Mouse (Mus musculus) stomach, embryonic 15.5 days (tissue): ENCODE data around the gene Gramd2. TPM values are rescaled to one million over a fixed set of nuclear protein-coding genes. Genes with fewer than 3 reads are reported as not detected.

ENCODE experiments used
- ATAC-seq: fragments of 200-750 bp; cut with Nextera tagmentation; 2 replicates; pipeline ENCODE4 v1.8.0; 2017; ENCODE audit warnings: low read depth, moderate number of reproducible peaks, moderate TSS enrichment; ENCODE audit not compliant: insufficient read depth, low FRiP score
- H3K27ac ChIP-seq: fragments of 300-500 bp; sonication (generic); 2 replicates; pipeline ENCODE4 v1.5.1; 2015; ENCODE audit warnings: mild to moderate bottlenecking, inconsistent platforms
- H3K27me3 ChIP-seq: fragments of 300-500 bp; sonication (generic); replicated peaks from 2 replicates; pipeline ENCODE4 v1.6.1; 2015; ENCODE audit warnings: inconsistent platforms
- H3K36me3 ChIP-seq: fragments of 300-500 bp; sonication (generic); 2 replicates; pipeline ENCODE4 v1.6.1; 2015; ENCODE audit warnings: inconsistent platforms
- H3K4me1 ChIP-seq: fragments of 300-500 bp; sonication (generic); 2 replicates; pipeline ENCODE4 v1.6.1; 2015; ENCODE audit warnings: inconsistent platforms
- H3K4me2 ChIP-seq: fragments of 300-500 bp; sonication (generic); 2 replicates; pipeline ENCODE4 v1.6.1; 2015; ENCODE audit warnings: mild to moderate bottlenecking, inconsistent platforms
- H3K4me3 ChIP-seq: fragments of 300-500 bp; sonication (generic); replicated peaks from 2 replicates; pipeline ENCODE4 v1.5.1; 2015; ENCODE audit warnings: inconsistent platforms
- H3K9ac ChIP-seq: fragments of 300-500 bp; sonication (generic); 2 replicates; pipeline ENCODE4 v1.6.1; 2015; ENCODE audit warnings: inconsistent platforms
- H3K9me3 ChIP-seq: fragments of 300-500 bp; sonication (generic); 2 replicates; pipeline ENCODE4 v1.6.1; 2016; ENCODE audit warnings: inconsistent platforms
- whole genome bisulfite sequencing: fragments of 180-500 bp; shearing (Covaris S2); methylation state at CpG from one replicate; pipeline ENCODE4 v1.1.7; 2015; 5-methylcytosine and 5-hydroxymethylcytosine counted together
- polyA plus RNA-seq: library from polyadenylated mRNA; unstranded; fragments of >200 nt; fragmentation: Nextera tagmentation; extraction: Ambion mirVana; gene quantifications from 2 replicates; pipeline ENCODE4 v1.2.1, GENCODE M21; 2015

The Gramd2 gene
- polyA plus RNA-seq, 1 experiment from 2014 or later = 1.5 TPM

DNA sequence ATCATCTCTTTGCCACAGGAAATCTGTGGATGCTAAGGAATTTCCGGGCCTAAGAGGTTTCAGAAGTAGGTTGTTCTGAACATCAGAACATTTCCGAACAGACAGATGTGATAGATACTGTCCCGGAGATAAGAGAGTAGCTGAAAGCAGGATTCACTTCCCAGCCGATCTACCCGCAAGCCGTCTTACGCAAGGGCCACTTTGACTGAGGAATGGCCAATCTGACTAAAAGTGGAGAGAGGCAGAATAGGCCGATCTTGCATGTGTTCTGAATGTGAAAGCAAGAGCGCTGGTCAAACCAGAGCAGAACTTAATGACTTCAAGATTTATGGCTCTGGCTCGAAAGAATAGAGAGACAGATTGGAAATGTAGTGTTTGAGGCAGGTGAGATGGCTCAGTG, 45.6 kb downstream of the Gramd2 start:
- WGBS = 72% methylated on average over 10 of the region's 10 CpGs
- H3K27me3 ChIP-seq = no peaks in the 10 kb centered on the region
- no peak overlapping the region for H3K9ac ChIP-seq
- H3K4me1 ChIP-seq = peaks cover 10% of the 10 kb centered on the region
- H3K4me2 ChIP-seq = no peak overlapping the region
- no peaks in the 10 kb centered on the region for H3K36me3 ChIP-seq
- H3K27ac ChIP-seq = no peak overlapping the region
- no peaks in the 10 kb centered on the region for H3K9me3 ChIP-seq
- H3K4me3 ChIP-seq = no peak overlapping the region
- ATAC-seq = no peak

DNA sequence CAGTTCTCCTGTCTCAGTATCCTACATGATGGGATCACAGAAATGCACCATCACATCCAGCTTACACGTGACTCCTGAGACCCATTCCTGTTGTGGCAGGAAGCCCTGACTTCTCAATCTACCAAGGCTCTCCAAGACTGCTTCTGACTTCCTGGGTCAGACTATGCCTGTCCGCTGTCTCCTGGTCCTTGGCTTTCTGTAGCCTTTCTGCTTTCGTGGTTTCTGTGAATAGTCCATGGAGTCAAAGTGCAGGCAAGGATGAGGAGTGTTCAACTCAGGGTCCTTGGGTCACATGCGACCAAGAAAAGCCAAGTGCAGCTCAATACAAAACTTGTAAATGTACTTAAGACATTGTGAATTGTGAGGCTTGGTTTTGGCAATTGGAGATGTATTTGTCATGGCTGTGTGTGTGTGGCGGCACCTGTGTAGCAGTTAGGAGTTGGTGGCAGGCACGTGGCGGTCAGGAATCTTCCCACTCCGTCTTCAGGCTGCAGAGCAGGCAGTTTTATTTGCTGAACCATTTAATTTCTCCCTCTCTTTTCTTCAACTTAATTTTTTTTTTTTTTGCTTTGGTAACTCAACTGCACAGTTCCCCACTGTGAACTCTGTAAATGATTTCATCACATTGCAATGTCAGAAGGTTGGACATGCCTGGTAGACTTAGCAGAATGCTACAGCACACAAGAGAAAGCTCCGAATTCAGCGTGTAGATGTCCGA, 47.8 kb downstream of the Gramd2 start:
- Histone ChIP-seq H3K9ac (no peak overlapping the region), H3K4me3 (no peak overlapping the region), H3K4me2 (no peak overlapping the region), H3K27me3 (no peaks in the 10 kb centered on the region), H3K36me3 (no peaks in the 10 kb centered on the region), H3K27ac (no peak overlapping the region), H3K4me1 (peaks cover 10% of the 10 kb centered on the region), H3K9me3 (no peaks in the 10 kb centered on the region)
- no peak for ATAC-seq
- WGBS = 79% methylated on average over 11 of the region's 11 CpGs

DNA sequence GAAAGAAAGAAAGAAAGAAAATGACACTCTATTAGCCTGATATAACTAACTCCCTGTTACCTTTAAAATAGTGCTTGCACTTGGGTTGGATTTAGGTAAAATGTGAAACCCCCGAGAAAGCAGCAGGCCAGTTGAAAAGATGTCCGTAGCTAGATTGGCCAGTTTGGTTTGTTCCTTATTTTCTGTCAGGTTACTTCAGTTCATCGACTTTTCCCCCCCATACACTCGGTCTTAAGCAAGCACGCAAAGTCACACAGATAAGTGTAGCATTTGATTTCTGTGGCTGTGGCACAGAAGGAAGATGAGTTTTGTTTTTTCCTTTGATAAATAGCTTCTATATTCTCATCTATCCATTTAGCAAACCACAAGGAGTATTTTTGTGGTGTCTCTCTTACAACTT, 51.2 kb downstream of the Gramd2 start:
- H3K27me3 ChIP-seq = no peaks in the 10 kb centered on the region

DNA sequence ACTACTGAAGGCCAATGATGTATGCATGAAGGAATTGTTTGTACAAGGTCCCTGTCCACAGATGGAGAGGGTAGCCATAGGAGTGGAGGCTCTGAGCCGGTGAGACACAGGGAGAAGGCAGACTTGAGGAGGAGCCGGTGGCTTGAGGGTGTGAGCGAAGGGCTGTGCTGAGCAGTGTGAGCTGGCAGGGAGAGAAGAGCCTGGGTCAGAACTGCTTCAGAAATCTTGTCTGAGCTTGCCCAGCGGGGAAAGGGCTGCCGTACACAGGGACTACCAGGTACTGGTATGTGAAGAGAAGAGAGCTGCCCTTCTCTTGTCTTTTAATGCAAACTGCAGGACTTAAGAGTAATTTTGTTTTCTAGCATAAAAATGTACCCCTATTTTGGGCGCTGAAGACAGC, 53.1 kb downstream of the Gramd2 start:
- no peak overlapping the region for H3K9ac ChIP-seq
- no peaks in the 10 kb centered on the region for H3K36me3 ChIP-seq
- peak overlapping the region; percentile 41; the same call in 1 of the 2 replicates for H3K27ac ChIP-seq
- H3K27me3 ChIP-seq = no peaks in the 10 kb centered on the region
- no peaks in the 10 kb centered on the region for H3K9me3 ChIP-seq
- WGBS = 59% methylated on average over 6 of the region's 6 CpGs
- ATAC-seq = no peak
- no peak overlapping the region for H3K4me3 ChIP-seq
- no peaks in the 10 kb centered on the region for H3K4me1 ChIP-seq
- no peak overlapping the region for H3K4me2 ChIP-seq

More for the DNA sequence above, 51.2 kb downstream of the Gramd2 start:
- no peaks in the 10 kb centered on the region for H3K9me3 ChIP-seq
- H3K4me2 ChIP-seq = no peak overlapping the region
- H3K27ac ChIP-seq = no peak overlapping the region
- H3K4me3 ChIP-seq = no peak overlapping the region
- H3K36me3 ChIP-seq = no peaks in the 10 kb centered on the region
- H3K9ac ChIP-seq = no peak overlapping the region
- no peak for ATAC-seq
- 88% methylated on average over 5 of the region's 5 CpGs for WGBS
- H3K4me1 ChIP-seq = no peaks in the 10 kb centered on the region

DNA sequence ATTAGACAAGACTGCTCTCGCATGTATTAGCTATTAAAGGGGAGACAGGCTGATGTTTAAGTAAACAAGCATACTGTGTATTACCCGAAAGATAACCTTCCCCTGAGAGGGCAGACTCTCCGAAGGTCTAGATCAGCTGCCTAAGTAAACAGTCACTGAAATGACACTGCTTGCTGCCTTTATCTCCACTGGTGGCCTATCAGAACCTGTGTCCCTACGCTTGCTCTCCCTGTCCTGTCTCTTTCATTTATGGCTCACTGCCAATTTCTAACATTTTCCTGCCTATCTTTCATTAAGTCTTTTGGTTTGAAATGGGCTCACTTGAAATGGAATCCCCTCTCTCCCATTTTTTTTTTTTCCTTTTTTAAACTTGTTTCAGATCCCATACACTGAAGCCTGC, 55.5 kb downstream of the Gramd2 start:
- H3K4me3 ChIP-seq = no peak overlapping the region
- no peaks in the 10 kb centered on the region for H3K36me3 ChIP-seq
- H3K27me3 ChIP-seq = no peaks in the 10 kb centered on the region
- H3K9ac ChIP-seq = no peak overlapping the region
- no peaks in the 10 kb centered on the region for H3K4me1 ChIP-seq
- no peaks in the 10 kb centered on the region for H3K9me3 ChIP-seq
- 30% methylated on average over 4 of the region's 4 CpGs for WGBS
- no peak overlapping the region for H3K4me2 ChIP-seq
- no peak overlapping the region for H3K27ac ChIP-seq
- no peak for ATAC-seq

DNA sequence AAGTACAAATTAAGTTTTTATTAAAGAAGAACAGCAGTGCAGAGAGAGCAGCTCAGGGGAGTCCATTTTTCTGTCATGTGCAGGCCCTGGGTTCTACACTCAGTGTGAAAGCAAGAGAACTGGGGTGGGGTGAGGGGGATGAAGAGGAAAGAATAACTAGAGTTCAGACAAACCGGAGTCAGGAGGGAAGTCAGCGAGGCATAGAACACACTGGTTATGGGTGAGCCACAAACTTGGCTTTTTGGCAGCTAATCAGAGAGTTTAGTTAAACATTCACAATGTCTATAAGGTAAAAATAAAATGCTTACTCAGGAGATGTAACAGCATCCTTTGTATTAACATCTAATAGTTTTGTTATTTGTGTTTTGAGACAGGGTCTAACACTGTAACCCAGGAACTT, 60.6 kb downstream of the Gramd2 start:
- no peak overlapping the region for H3K9ac ChIP-seq
- H3K4me3 ChIP-seq = no peak overlapping the region
- 68% methylated on average over 2 of the region's 2 CpGs for WGBS
- no peaks in the 10 kb centered on the region for H3K27me3 ChIP-seq
- H3K9me3 ChIP-seq = no peaks in the 10 kb centered on the region
- H3K4me2 ChIP-seq = no peak overlapping the region
- no peak overlapping the region for H3K27ac ChIP-seq
- no peaks in the 10 kb centered on the region for H3K4me1 ChIP-seq
- no peak for ATAC-seq
- no peaks in the 10 kb centered on the region for H3K36me3 ChIP-seq

DNA sequence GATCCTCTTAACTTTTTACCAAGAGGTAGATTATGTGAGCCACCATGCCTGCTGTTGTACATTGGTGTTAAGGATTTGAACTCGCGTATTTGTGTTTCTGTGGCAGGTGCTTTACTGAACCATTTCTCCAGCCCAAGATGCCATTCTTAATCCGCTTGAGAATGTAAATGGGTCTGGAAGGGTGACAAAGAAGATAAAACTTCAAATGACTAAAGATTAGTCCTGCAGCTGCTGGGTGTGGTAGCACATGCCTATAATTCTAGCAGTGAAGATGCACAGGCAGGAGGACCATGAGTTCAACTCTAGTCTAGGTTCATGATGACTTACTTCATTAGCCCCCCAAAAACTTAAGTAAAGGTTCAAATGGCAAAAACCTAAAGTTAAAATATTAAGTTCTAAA, 64.0 kb downstream of the Gramd2 start:
- no peak overlapping the region for H3K4me3 ChIP-seq
- H3K36me3 ChIP-seq = no peaks in the 10 kb centered on the region
- 0 out of 2 replicates have a peak, but pooled peaks cover 2% of the 10 kb centered on the region for H3K4me1 ChIP-seq
- WGBS = 91% methylated on average over 3 of the region's 3 CpGs
- H3K27ac ChIP-seq = no peak overlapping the region
- no peaks in the 10 kb centered on the region for H3K9me3 ChIP-seq
- H3K27me3 ChIP-seq = no peaks in the 10 kb centered on the region
- H3K4me2 ChIP-seq = no peak overlapping the region
- no peak overlapping the region for H3K9ac ChIP-seq
- ATAC-seq = no peak

DNA sequence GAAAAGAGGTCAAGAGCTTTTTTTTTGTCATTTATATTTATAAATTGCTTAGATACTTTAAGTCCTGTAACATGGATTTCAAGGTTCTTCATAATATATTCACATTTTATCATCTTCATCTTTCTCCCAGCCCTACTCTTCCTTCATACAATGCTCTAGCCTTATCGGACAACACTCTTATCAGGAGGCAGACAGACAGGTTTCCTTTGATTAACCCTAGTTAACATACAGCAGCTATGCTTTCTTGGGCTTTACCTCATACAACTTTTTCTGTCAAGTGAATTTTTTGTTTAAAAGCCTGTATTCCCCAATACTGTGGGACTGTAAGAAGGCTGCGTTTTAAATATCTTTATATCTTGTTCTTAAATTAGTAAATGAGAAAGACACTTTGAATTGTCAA, 68.4 kb downstream of the Gramd2 start:
- no peak overlapping the region for H3K9ac ChIP-seq
- WGBS = 79% methylated on average over 2 of the region's 2 CpGs
- no peak overlapping the region for H3K4me3 ChIP-seq
- no peaks in the 10 kb centered on the region for H3K9me3 ChIP-seq
- H3K36me3 ChIP-seq = no peaks in the 10 kb centered on the region
- ATAC-seq = no peak
- no peak overlapping the region for H3K4me2 ChIP-seq
- H3K27me3 ChIP-seq = no peaks in the 10 kb centered on the region
- H3K4me1 ChIP-seq = 0 out of 2 replicates have a peak, but pooled peaks cover 9% of the 10 kb centered on the region
- H3K27ac ChIP-seq = no peak overlapping the region

DNA sequence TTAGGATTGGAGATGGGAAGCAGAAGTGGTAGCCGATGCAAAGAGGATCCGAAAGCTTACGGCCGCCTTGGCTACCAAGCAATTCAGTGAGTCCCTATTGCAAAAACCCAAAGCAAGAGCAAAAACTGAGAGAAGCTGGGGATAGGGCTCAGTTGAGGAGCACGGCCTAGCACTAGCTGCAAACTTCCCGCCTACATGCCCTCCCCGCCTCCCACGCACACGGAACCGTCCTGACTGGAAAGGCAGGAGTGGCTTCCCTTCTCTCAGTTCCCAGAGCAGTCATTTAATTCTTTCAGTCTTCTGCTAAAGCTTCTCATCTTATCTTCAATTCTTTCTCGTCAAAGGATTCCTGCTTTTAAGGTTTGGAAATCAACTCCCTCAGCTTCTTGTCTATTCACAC, 69.0 kb downstream of the Gramd2 start:
- Histone ChIP-seq H3K4me2 (peak overlapping the region; percentile 67; the same call in 1 of the 2 replicates), H3K4me3 (no peak overlapping the region), H3K9ac (no peak overlapping the region), H3K27me3 (no peaks in the 10 kb centered on the region), H3K9me3 (no peaks in the 10 kb centered on the region), H3K36me3 (no peaks in the 10 kb centered on the region), H3K4me1 (0 out of 2 replicates have a peak, but pooled peaks cover 9% of the 10 kb centered on the region), H3K27ac (0 out of 2 replicates have a peak overlapping the region, but pooled peaks have one; percentile 21)
- ATAC-seq = no peak
- WGBS = 79% methylated on average over 11 of the region's 11 CpGs

DNA sequence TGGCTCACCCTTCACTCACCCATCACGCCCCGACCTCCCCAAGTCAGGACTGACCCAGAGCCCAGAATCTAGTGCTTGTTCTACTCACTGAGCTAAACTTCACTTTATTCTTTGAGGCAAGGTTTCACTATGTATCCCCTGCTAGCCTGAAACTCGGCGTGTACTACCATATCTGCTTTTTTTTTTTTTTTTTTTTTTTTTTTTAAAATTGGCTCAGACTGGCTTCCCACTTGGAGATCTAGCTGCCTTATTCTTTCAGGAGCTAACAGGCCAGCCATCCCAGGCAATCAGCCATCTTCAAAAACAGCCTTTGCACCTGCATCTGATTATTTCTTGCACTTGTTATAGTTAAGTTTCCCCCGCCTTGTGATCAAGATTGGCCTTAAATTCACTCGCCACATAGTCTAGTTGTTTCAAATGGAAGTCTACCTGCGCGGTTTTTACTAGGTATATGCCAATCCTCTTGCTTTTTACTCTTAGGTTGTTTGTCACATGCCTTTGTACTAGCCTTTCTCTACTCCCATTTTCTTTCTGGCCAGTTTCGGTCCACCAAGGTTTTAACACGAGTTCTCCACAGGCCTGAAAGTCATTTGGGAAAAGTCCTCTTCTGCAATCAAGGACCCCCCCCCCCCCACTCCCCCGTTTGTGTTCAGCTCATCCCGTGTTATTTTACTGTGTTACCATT, 69.8 kb downstream of the Gramd2 start:
- 35% methylated on average over 12 of the region's 12 CpGs for WGBS
- ATAC-seq = no peak
- Histone ChIP-seq H3K4me1 (0 out of 2 replicates have a peak, but pooled peaks cover 9% of the 10 kb centered on the region), H3K9me3 (no peaks in the 10 kb centered on the region), H3K4me2 (peak overlapping the region; percentile 67), H3K36me3 (no peaks in the 10 kb centered on the region), H3K27me3 (no peaks in the 10 kb centered on the region), H3K9ac (peak overlapping the region; percentile 50; the same call in 1 of the 2 replicates), H3K27ac (peak overlapping the region; percentile 94; the same call in 1 of the 2 replicates), H3K4me3 (peak overlapping the region; percentile 93)

DNA sequence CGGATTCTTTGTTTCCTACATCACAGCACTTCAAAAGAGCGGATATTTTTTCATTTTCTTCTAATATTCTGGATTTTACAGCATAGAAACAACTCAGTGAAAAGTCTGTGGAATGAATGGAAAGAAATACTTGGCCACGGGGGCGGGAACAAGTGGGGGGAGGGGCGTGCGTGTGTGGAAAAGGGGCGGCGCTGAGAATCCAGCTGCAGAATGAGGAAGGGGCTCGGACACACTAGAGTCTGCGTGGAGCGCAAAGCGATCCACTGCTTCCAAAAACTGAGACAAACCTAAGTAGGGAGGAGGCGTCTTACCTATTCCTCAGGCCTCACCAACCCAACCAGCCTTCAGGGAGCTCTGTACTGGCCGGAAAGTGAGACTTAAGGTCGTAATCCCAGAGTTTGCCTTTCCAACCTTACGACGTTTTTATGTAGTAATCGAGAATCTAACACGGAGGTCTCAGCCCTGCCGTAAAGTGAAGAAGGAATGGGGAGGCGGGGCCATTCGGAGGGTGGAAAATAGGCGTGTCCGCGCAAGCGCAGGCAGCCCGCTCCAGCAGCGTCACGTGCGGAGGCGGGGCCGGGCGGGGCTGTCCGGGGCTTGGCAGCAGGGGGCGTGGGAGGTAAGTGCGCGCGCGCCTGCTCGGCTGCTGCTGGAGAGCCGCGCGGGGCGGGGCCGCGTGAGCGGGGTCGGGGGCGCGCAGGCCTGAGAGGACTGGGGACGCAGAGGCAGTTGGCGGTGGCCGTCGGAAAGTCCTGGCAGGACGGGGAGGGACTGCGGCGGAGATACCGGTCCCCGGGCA, 70.5 kb downstream of the Gramd2 start, which contains the start of the genes Senp8 and Myo9a:
TSS of gene Senp8 (minus strand) at position 444 of the 799 bp plus-strand sequence.
TSS of gene Myo9a (plus strand) at position 630 of the 799 bp plus-strand sequence.
- WGBS = under 1% methylated on average over 55 of the region's 59 CpGs
- peak within 1 kb of the TSS; percentile 96 for H3K27ac ChIP-seq
- H3K9me3 ChIP-seq = no peaks in the 10 kb centered on the region
- ATAC-seq = peak; percentile 94
- H3K4me2 ChIP-seq = peak within 1 kb of the TSS; percentile 82
- no peaks in the 10 kb centered on the region for H3K36me3 ChIP-seq
- H3K4me1 ChIP-seq = 0 out of 2 replicates have a peak, but pooled peaks cover 9% of the 10 kb centered on the region
- peak within 1 kb of the TSS; percentile 93 for H3K4me3 ChIP-seq
- peak within 1 kb of the TSS; percentile 59 for H3K9ac ChIP-seq
- no peaks in the 10 kb centered on the region for H3K27me3 ChIP-seq
